15 mouse cellular contexts compared by ENCODE assay signal in the genomic region with DNA sequence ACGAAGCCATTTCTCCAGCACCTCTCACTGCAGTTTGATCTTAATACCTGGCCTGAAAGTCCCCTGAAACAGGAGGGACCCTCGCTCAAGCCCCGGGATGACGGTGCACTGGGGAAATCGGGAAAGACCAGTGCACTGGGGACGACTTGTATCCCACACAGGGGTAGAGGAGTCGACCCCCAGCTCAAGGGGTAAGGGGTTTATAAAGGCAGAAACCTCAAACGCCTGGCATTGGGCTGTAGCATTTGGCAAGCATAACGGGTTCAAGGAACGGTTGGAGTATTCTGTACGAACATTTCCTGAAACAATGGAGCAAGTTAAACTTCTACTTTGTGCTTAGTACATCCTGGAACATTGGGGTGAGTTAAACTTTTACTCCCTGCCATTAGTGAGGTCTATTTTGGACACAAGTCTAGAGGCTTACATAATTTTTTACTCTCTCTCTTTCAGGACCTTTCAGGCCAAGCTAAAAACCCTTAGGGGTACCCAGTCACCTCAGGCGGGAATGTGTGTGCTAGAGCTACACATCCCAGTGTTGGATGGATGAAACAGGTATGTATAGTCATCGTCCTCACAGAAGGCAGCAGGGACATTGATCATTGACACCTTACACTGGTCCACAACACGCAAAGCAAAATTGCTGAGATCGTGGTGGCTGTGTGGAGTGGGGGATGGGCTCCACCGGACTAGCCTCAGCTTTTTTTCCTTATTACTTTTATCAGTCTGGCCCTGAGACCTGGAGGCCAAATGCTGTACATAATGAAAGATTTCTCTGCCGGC. TPM values are rescaled to one million over a fixed set of nuclear protein-coding genes. Genes with fewer than 3 reads are reported as not detected.
DNase-seq lines count a peak whose midpoint lies in the region; ATAC-seq lines count a peak whose summit lies in the region.
"Had no signal": no experiment of that assay in that cellular context is flagged by ENCODE, and none has a peak within 500 bp of the region (broad histone marks: within the 10 kb centered on the region; RNA-seq: fewer than 3 reads in every experiment).

No protein-coding gene starts in this region.

- no peak for DNase-seq in hindbrain, embryonic 11.5 days (ENCODE audit: low spot score)
- no peak for DNase-seq in embryo, embryonic 11 days
- no peak for DNase-seq in urinary bladder, postnatal 14 days (ENCODE audit: low spot score)
- DNase-seq in thymus, postnatal 25 days, result no peak
- DNase-seq in cerebellum, postnatal 4 days (ENCODE audit: low spot score in 2 of 2), result no peak
- DNase-seq: lung, postnatal 10 days; right cerebral cortex, adult 18-20 months; thymus, postnatal 36 days had no signal

- ATAC-seq in forebrain, embryonic 12.5 days (ENCODE audit: low FRiP score), result no peak; the same call in 1 of the 2 replicates
- ATAC-seq in hindbrain, embryonic 11.5 days (ENCODE audit: low FRiP score), result no peak; the same call in 1 of the 2 replicates
- ATAC-seq in kidney, embryonic 14.5 days (ENCODE audit: low FRiP score, low TSS enrichment), result peak; percentile 28
- peak; percentile 72 for ATAC-seq in midbrain, embryonic 13.5 days

- peak overlapping the region; percentile 86 for H3K27ac ChIP-seq in forebrain, embryonic 12.5 days
- H3K27ac ChIP-seq in hindbrain, embryonic 11.5 days (ENCODE audit: low read depth, low read length), result peak overlapping the region; percentile 66
- H3K27ac ChIP-seq in kidney, embryonic 14.5 days (ENCODE audit: low read depth, low read length), result peak overlapping the region; percentile 37; the same call in 1 of the 2 replicates
- peak overlapping the region; percentile 81 for H3K27ac ChIP-seq in midbrain, embryonic 13.5 days

- no peak overlapping the region for H3K4me3 ChIP-seq in forebrain, embryonic 12.5 days (replicated peaks)
- no peak overlapping the region for H3K4me3 ChIP-seq in hindbrain, embryonic 11.5 days (ENCODE audit: low read depth, low read length)
- no peak overlapping the region for H3K4me3 ChIP-seq in kidney, embryonic 14.5 days (ENCODE audit: low read length)
- no peak overlapping the region for H3K4me3 ChIP-seq in midbrain, embryonic 13.5 days (replicated peaks)
- H3K4me3 ChIP-seq: erythroblast, embryonic 14.5 days had no signal

- H3K9ac ChIP-seq in forebrain, embryonic 12.5 days, result no peak overlapping the region
- no peak overlapping the region for H3K9ac ChIP-seq in hindbrain, embryonic 11.5 days (ENCODE audit: low read depth, low read length)
- no peak overlapping the region for H3K9ac ChIP-seq in kidney, embryonic 14.5 days (ENCODE audit: low read depth, low read length)
- H3K9ac ChIP-seq in midbrain, embryonic 13.5 days (replicated peaks), result no peak overlapping the region

- no peaks in the 10 kb centered on the region for H3K36me3 ChIP-seq in forebrain, embryonic 12.5 days (replicated peaks)
- H3K36me3 ChIP-seq in hindbrain, embryonic 11.5 days (ENCODE audit: control insufficient read depth, insufficient read depth, low read length), result no peaks in the 10 kb centered on the region
- H3K36me3 ChIP-seq in kidney, embryonic 14.5 days (ENCODE audit: control insufficient read depth, insufficient read depth, low read length), result no peaks in the 10 kb centered on the region
- H3K36me3 ChIP-seq in midbrain, embryonic 13.5 days, result no peaks in the 10 kb centered on the region

- H3K4me1 ChIP-seq in forebrain, embryonic 12.5 days, result peaks cover 47% of the 10 kb centered on the region
- peaks cover 8% of the 10 kb centered on the region for H3K4me1 ChIP-seq in hindbrain, embryonic 11.5 days (replicated peaks; ENCODE audit: control insufficient read depth, insufficient read depth, low read length)
- H3K4me1 ChIP-seq in kidney, embryonic 14.5 days (ENCODE audit: control insufficient read depth, insufficient read depth, low read length), result peaks cover 19% of the 10 kb centered on the region
- H3K4me1 ChIP-seq in midbrain, embryonic 13.5 days (replicated peaks), result peaks cover 47% of the 10 kb centered on the region

- H3K4me2 ChIP-seq in forebrain, embryonic 12.5 days, result peak overlapping the region; percentile 1; the same call in 1 of the 2 replicates
- H3K4me2 ChIP-seq in hindbrain, embryonic 11.5 days (replicated peaks; ENCODE audit: low read depth, low read length), result no peak overlapping the region
- H3K4me2 ChIP-seq in kidney, embryonic 14.5 days (replicated peaks; ENCODE audit: low read depth, low read length), result no peak overlapping the region; the same call in 1 of the 2 replicates
- H3K4me2 ChIP-seq in midbrain, embryonic 13.5 days (replicated peaks), result peak overlapping the region; percentile 9; the same call in 1 of the 2 replicates
- H3K4me2 ChIP-seq: liver, embryonic 11.5 days had no signal

- no peaks in the 10 kb centered on the region for H3K27me3 ChIP-seq in forebrain, embryonic 12.5 days
- H3K27me3 ChIP-seq in hindbrain, embryonic 11.5 days (ENCODE audit: control insufficient read depth, insufficient read depth, low read length), result no peaks in the 10 kb centered on the region
- no peaks in the 10 kb centered on the region for H3K27me3 ChIP-seq in kidney, embryonic 14.5 days (ENCODE audit: control insufficient read depth, insufficient read depth, low read length)
- H3K27me3 ChIP-seq in midbrain, embryonic 13.5 days, result 0 out of 2 replicates have a peak, but pooled peaks cover 3% of the 10 kb centered on the region

- WGBS in forebrain, embryonic 12.5 days, result 62% methylated on average over 17 of the region's 17 CpGs
- 51% methylated on average over 17 of the region's 17 CpGs for WGBS in hindbrain, embryonic 11.5 days
- 66% methylated on average over 17 of the region's 17 CpGs for WGBS in kidney, embryonic 14.5 days
- WGBS in midbrain, embryonic 13.5 days, result 64% methylated on average over 17 of the region's 17 CpGs

- H3K9me3 ChIP-seq in forebrain, embryonic 12.5 days, result no peaks in the 10 kb centered on the region
- H3K9me3 ChIP-seq in hindbrain, embryonic 11.5 days (ENCODE audit: control insufficient read depth, low read length), result no peaks in the 10 kb centered on the region
- no peaks in the 10 kb centered on the region for H3K9me3 ChIP-seq in kidney, embryonic 14.5 days (ENCODE audit: control insufficient read depth, low read length)
- no peaks in the 10 kb centered on the region for H3K9me3 ChIP-seq in midbrain, embryonic 13.5 days

RNA-seq across cellular contexts. Expression of gene Spert, which starts 52.5 kb away (rescaled TPM):
- polyA plus RNA-seq in forebrain, embryonic 12.5 days (2016; fragmentation: Nextera tagmentation; extraction: Ambion mirVana), result not detected in 2 replicates
- not detected in 2 replicates for polyA plus RNA-seq in hindbrain, embryonic 11.5 days (2014; fragmentation: Nextera tagmentation; extraction: Ambion mirVana)
- polyA plus RNA-seq in kidney, embryonic 14.5 days (2014; fragmentation: Nextera tagmentation; extraction: Ambion mirVana), result not detected in 2 replicates
- polyA plus RNA-seq in midbrain, embryonic 13.5 days (2015; fragmentation: Nextera tagmentation; extraction: Ambion mirVana), result not detected in 2 replicates
- polyA plus RNA-seq: heart, postnatal 0 days; large intestine, adult 2 months; liver, embryonic 11.5 days had no signal

Comparison
In these comparisons a context has a peak if more than half of its experiments do, and no peak if none do; other contexts are left out.
1. ATAC-seq: peak in kidney, embryonic 14.5 days (single experiment) and midbrain, embryonic 13.5 days (single experiment); none in forebrain, embryonic 12.5 days (single experiment) and hindbrain, embryonic 11.5 days (single experiment).
2. H3K4me2 ChIP-seq: peak in forebrain, embryonic 12.5 days (single experiment) and midbrain, embryonic 13.5 days (single experiment); none in hindbrain, embryonic 11.5 days (single experiment) and kidney, embryonic 14.5 days (single experiment).
3. Peak in every context shown above with its lines, with median percentiles within 50 percentile points of each other: H3K27ac ChIP-seq.